Mouse (Mus musculus): ENCODE results near the gene Auts2.

- TF ChIP-seq POLR2A (IDR thresholded peaks at IDR 0.05; ENCODE audit: borderline replicate concordance, low read depth, low read length) (no peak), CTCF (IDR thresholded peaks at IDR 0.05; ENCODE audit: low read depth, low read length) (no peak)
Measured at GRCm38 (mm10) chr5:132182077-132182476, 361.1 kb downstream of the Auts2 start.

Measured in bone marrow macrophage, adult 2 months (primary cell).